Mouse (Mus musculus) naive thymus-derived CD4-positive, alpha-beta T cell, adult 2 months (primary cell): ENCODE measurements at regions not wholly inside any gene's neighbourhood (a gene's known extent, or its start where the extent isn't known, plus 50 kb on each side); places are given as distances from the start of the nearest gene placed in this dataset.
A peak's percentile ranks its signal among the peaks of the same experiment; 100 is the strongest.

Source experiments
- DNase-seq: peaks from one replicate; pipeline ENCODE4 v3.0.0-alpha.2; 2011; ENCODE audit warnings: low read depth

- DNase-seq, result no peak
These were observed 150.5 kb upstream of the Wdr11 start for GRCm38 (mm10) chr7:129441085-129441617.

- no peak for DNase-seq
These were observed 122.2 kb upstream of the Wdr11 start for GRCm38 (mm10) chr7:129469496-129469895.

- no peak for DNase-seq
These were observed 107.9 kb upstream of the Wdr11 start for GRCm38 (mm10) chr7:129483736-129484135.

- DNase-seq, result peak; percentile 8
These were observed 84.8 kb upstream of the Wdr11 start for GRCm38 (mm10) chr7:129506894-129507293.

- DNase-seq, result no peak
These were observed 82.0 kb upstream of the Wdr11 start for GRCm38 (mm10) chr7:129509631-129510132.

DNA sequence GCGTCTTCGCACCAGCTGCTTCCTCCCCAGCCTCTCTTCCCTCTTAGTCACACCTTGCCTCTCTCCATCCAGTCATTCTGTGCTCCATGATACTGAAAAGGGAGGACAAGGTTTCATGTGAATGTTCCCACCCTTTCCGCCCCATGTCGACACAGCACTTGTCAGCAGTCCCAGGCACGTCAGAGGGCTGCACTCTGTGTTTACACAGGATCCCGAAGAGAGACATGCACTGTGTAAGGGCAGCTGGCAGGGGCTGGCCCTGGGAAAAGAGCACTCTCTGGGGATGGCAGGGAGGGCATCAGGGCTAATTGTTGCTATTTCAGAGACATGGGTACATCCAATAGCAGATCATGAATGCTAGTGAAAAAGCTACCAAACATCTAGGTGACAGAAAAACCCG, 77.0 kb upstream of the Wdr11 start:
- no peak for DNase-seq

DNA sequence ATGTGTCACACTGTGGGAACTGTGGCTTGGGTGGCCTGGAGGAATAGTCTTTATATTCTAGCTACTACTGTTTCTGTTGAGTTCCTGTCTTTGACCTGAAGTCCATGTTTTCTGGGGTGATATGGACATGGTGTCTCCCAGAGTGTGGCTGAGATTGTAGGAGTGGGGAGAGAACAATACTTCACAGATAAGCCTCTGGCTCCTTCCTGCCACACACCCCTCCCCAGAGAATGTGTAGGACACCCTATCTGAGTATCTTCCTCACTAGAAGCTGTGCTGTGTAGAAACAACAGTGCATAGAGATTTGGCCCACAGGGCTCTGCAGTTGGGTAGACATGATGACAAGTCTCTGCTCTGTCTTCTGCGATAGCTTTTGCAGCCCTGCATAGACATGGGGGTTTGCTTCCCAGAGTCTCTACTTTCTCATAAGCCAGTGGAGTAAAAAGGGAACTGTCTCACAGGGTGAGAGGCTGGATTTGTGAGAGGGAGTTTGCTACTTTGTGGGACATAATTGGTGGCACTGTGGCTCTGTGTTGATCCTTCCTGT, 67.2 kb upstream of the Wdr11 start:
- no peak for DNase-seq

DNA sequence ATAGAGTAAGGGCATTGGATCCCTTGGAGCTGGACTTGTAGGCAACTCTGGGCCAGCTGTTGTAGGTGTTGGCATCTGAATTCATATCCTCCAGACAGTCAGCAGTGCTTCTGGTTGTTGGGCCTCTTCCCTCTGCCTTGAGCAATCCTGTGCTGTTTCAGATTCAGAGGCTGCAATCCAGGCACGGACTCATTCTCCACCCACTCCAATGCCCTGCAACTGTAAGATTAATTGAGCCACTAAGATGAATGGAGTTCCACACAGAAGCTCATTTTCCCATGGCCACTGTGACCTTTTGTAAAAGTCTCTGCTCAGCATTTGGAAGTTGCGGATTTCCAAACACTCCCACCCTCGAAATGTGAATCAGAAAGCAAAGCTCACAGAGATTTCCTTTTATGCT, 65.7 kb upstream of the Wdr11 start:
- no peak for DNase-seq

DNA sequence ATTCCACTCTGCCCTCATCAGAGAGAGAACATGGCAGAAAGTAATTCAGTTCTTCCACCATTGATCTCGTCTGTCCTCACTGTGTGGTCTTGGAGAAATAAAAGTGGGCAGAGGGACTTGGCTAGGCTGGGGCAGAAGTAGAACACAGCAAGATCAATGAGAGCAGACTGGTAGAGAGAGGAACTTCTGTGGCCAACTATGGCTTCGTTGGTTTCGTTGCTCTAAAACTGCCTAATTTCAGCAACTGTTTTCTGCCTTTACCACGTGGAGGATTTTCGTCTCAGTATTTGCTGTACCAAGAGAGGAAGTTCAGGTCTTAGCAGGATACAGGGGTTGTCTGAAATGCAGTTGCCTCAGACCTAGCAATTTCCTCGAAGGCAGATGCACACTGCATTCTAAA, 63.4 kb upstream of the Wdr11 start:
- no peak for DNase-seq

- DNase-seq, result no peak
These were observed 58.2 kb upstream of the Wdr11 start for GRCm38 (mm10) chr7:129533366-129533905.
